8 mouse cellular contexts compared by ENCODE assay signal in genomic region chr3:128546416-128547327, GRCm38 (mm10).
A peak's percentile ranks its signal among the peaks of the same experiment; 100 is the strongest.
DNase-seq lines count a peak whose midpoint lies in the region; ATAC-seq and TF ChIP-seq lines count a peak whose summit lies in the region.

No protein-coding gene starts in this region.

- no peak overlapping the region for H3K4me2 ChIP-seq in lung, embryonic 15.5 days
- H3K4me2 ChIP-seq in embryonic facial prominence, embryonic 14.5 days (ENCODE audit: low read depth, low read length): 0 out of 2 replicates have a peak overlapping the region, but pooled peaks have one; percentile 10
- H3K4me2 ChIP-seq in midbrain, embryonic 16.5 days (ENCODE audit: low read length): peak overlapping the region; percentile 8; the same call in 1 of the 2 replicates

- no peak for DNase-seq in lung, adult 2 months
- DNase-seq in embryonic facial prominence, embryonic 14.5 days (ENCODE audit: low spot score): peak; percentile 97
- DNase-seq in heart, adult 8-10 months (ENCODE audit: low spot score): peak; percentile 51
- peak; percentile 62 to 71 for DNase-seq in layer of hippocampus, postnatal 36 days
- DNase-seq in yolk sac, embryonic 10.5 days (ENCODE audit: low spot score): no peak
- DNase-seq in thymus, postnatal 4 days: no peak

- H3K4me1 ChIP-seq in lung, embryonic 15.5 days: no peaks in the 10 kb centered on the region
- H3K4me1 ChIP-seq in lung, adult 2 months (ENCODE audit: control insufficient read depth, insufficient read depth, low read length): no peaks in the 10 kb centered on the region
- H3K4me1 ChIP-seq in embryonic facial prominence, embryonic 14.5 days (ENCODE audit: control insufficient read depth, insufficient read depth, low read length): peaks cover 4% of the 10 kb centered on the region
- peaks cover 8% of the 10 kb centered on the region for H3K4me1 ChIP-seq in midbrain, embryonic 16.5 days (ENCODE audit: control insufficient read depth, insufficient read depth, low read length)

- H3K9me3 ChIP-seq in lung, embryonic 15.5 days: no peaks in the 10 kb centered on the region
- H3K9me3 ChIP-seq in embryonic facial prominence, embryonic 14.5 days (ENCODE audit: control insufficient read depth, low read length): no peaks in the 10 kb centered on the region
- no peaks in the 10 kb centered on the region for H3K9me3 ChIP-seq in midbrain, embryonic 16.5 days (replicated peaks; ENCODE audit: control insufficient read depth, low read length, poor library complexity, severe bottlenecking)

- H3K27ac ChIP-seq in lung, embryonic 15.5 days: no peak overlapping the region
- H3K27ac ChIP-seq in embryonic facial prominence, embryonic 14.5 days (replicated peaks; ENCODE audit: low read depth, low read length): peak overlapping the region; percentile 72
- peak overlapping the region; percentile 70 for H3K27ac ChIP-seq in midbrain, embryonic 16.5 days (ENCODE audit: low read length)

- WGBS in lung, embryonic 15.5 days: 44% methylated on average over 9 of the region's 9 CpGs
- WGBS in lung, adult 2 months: 57% methylated on average over 9 of the region's 9 CpGs
- WGBS in embryonic facial prominence, embryonic 14.5 days: 32% methylated on average over 9 of the region's 9 CpGs
- WGBS in midbrain, embryonic 16.5 days: 37% methylated on average over 9 of the region's 9 CpGs

- H3K36me3 ChIP-seq in lung, embryonic 15.5 days: no peaks in the 10 kb centered on the region
- H3K36me3 ChIP-seq in embryonic facial prominence, embryonic 14.5 days (ENCODE audit: control insufficient read depth, insufficient read depth, low read length): no peaks in the 10 kb centered on the region
- H3K36me3 ChIP-seq in midbrain, embryonic 16.5 days (ENCODE audit: control insufficient read depth, insufficient read depth, low read length): no peaks in the 10 kb centered on the region

- no peak overlapping the region for H3K9ac ChIP-seq in lung, embryonic 15.5 days
- no peak overlapping the region for H3K9ac ChIP-seq in embryonic facial prominence, embryonic 14.5 days (ENCODE audit: low read depth, low read length)
- H3K9ac ChIP-seq in midbrain, embryonic 16.5 days (ENCODE audit: low read depth, low read length): no peak overlapping the region

- no peak for TF ChIP-seq CTCF in lung, adult 2 months (IDR thresholded peaks at IDR 0.05; ENCODE audit: insufficient read depth, low read length)

- TF ChIP-seq POLR2A in lung, adult 2 months (IDR thresholded peaks at IDR 0.05; ENCODE audit: borderline replicate concordance, extremely low read depth, low read depth, low read length): no peak

- no peak overlapping the region for H3K4me3 ChIP-seq in lung, embryonic 15.5 days
- no peak overlapping the region for H3K4me3 ChIP-seq in lung, adult 2 months (replicated peaks; ENCODE audit: extremely low read depth, low read depth, low read length)
- no peak overlapping the region for H3K4me3 ChIP-seq in embryonic facial prominence, embryonic 14.5 days (ENCODE audit: low read depth, low read length)
- H3K4me3 ChIP-seq in midbrain, embryonic 16.5 days (ENCODE audit: low read depth, low read length): no peak overlapping the region

- peak; percentile 83; the same call in 1 of the 2 replicates for ATAC-seq in lung, embryonic 15.5 days (ENCODE audit: borderline replicate concordance, extremely low read depth, low FRiP score, low TSS enrichment)
- ATAC-seq in embryonic facial prominence, embryonic 14.5 days (ENCODE audit: low read depth): peak; percentile 94
- ATAC-seq in midbrain, embryonic 16.5 days: peak; percentile 97

- H3K27me3 ChIP-seq in lung, embryonic 15.5 days: no peaks in the 10 kb centered on the region
- H3K27me3 ChIP-seq in embryonic facial prominence, embryonic 14.5 days (replicated peaks; ENCODE audit: control insufficient read depth, insufficient read depth, low read length): no peaks in the 10 kb centered on the region
- no peaks in the 10 kb centered on the region for H3K27me3 ChIP-seq in midbrain, embryonic 16.5 days (ENCODE audit: control insufficient read depth, insufficient read depth, low read depth, low read length)

Comparison
In these comparisons a context has a peak if more than half of its experiments do, and no peak if none do; other contexts are left out.
1. DNase-seq: peak in embryonic facial prominence, embryonic 14.5 days (single experiment), heart, adult 8-10 months (single experiment) and layer of hippocampus, postnatal 36 days (2 of 2); none in lung, adult 2 months (single experiment), yolk sac, embryonic 10.5 days (single experiment) and thymus, postnatal 4 days (single experiment).
2. Peak in every context shown above with its lines, with median percentiles within 50 percentile points of each other: ATAC-seq.